Mouse (Mus musculus) G1E (cell line): ENCODE results near the gene H2al1c.

Experiments
- CTCF ChIP-seq: IDR thresholded peaks from 2 replicates; pipeline ENCODE4 v1.5.1; 2012; ENCODE audit warnings: low read depth, low read length, inconsistent platforms, mixed read lengths
- GATA1 ChIP-seq: IDR thresholded peaks from 2 replicates; pipeline ENCODE4 v1.6.1; 2012; ENCODE audit warnings: borderline replicate concordance, low read length, inconsistent platforms, mixed read lengths
- GATA2 ChIP-seq: IDR thresholded peaks from 2 replicates; pipeline ENCODE4 v1.6.1; 2012; ENCODE audit warnings: low read depth, low read length, inconsistent platforms, borderline replicate concordance
- POLR2AphosphoS5 ChIP-seq: IDR thresholded peaks from 2 replicates; pipeline ENCODE4 v1.6.1; 2012; ENCODE audit warnings: low read depth, low read length, inconsistent platforms; ENCODE audit not compliant: insufficient replicate concordance
- TAL1 ChIP-seq: conservative IDR thresholded peaks from 2 replicates; pipeline ENCODE4 v1.6.1; 2012; ENCODE audit warnings: low read depth, low read length, inconsistent platforms, mixed read lengths

DNA sequence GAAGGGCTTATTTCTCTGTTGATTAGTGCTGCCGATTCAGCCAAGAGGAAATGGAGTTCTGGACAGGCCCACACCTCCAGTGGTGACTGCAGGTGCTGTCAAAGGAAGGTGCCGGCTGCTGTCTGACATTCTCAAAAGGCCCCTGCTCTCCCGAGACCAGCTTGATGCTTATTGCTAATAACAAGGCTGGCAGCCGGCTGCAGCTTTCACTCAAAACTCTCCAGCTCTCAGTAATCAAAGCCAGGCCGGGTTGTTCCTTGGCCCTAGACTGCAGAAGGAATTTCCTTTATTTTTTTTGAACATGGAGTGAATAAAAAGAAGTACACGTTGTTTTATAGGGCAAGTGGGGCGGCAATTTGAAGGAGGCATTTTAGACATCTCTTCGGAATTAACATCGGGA lies 40.3 kb downstream of the H2al1c start:
- TF ChIP-seq GATA1: no peak
- no peak for TF ChIP-seq CTCF
- no peak for TF ChIP-seq POLR2AphosphoS5
- no peak for TF ChIP-seq TAL1
- no peak for TF ChIP-seq GATA2
